Mouse (Mus musculus): ENCODE results near the gene Gpr132. TPM values are rescaled to one million over a fixed set of nuclear protein-coding genes. Genes with fewer than 3 reads are reported as not detected.
"Not testable (repeated sequence)": the region's sequence is repeated elsewhere in the genome, so short reads cannot be mapped to it uniquely, and the experiment has no call there.

Gpr132 gene
- polyA plus RNA-seq, 1 experiment = 15.8 TPM

DNA sequence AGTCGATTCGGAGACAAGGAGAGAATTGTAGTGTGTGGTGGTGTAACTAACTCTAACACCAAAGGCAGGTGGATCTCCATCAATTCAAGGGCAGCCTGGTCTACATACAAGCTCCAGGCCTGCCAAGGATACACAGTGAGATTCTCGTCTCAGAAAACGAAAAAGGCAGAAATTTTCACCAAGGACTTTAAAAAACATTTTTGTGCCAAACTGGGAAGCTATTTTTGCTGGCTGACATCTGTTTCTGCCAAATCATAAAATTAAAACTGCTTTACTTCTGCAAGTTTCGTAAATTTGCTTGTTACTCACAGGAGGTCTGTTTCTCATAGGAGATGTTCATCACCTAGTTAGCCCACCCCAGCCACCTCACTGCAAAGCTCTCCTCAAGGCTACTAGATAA, 42.1 kb downstream of the Gpr132 start:
- no peak overlapping the region for H3K4me3 ChIP-seq (replicated peaks; ENCODE audit: control insufficient read depth, low read depth, low read length)
- peaks cover 10% of the 10 kb centered on the region for H3K4me1 ChIP-seq (ENCODE audit: control insufficient read depth, insufficient read depth, low read length)
- 71% methylated on average over 5 of the region's 5 CpGs for WGBS
- no peak overlapping the region for H3K27ac ChIP-seq (ENCODE audit: control insufficient read depth, insufficient read depth, low read depth, low read length, poor library complexity)
- TF ChIP-seq CTCF (IDR thresholded peaks at IDR 0.05; ENCODE audit: control insufficient read depth, insufficient read depth, low read length) (no peak), POLR2A (IDR thresholded peaks at IDR 0.05; ENCODE audit: borderline replicate concordance, control insufficient read depth, low read depth, low read length) (no peak)

DNA sequence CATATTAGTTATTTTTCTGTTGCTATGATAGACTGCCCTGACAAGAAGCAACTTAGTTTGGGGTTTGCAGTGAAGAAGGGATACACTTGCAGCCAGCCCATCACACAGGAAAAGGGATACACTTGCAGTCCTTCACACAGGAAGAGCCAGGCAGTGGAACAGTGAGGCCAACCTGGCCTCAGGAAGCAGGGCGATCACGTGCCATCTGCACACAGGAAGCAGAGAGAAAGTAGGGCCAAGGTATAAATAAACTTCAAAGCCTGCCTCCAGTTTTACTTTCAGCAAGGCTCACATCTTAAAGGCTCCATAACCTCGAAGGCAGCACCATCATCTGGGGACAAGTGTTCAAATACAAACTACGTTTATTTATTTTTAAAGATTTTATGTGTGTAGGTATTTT, 44.8 kb downstream of the Gpr132 start:
- TF ChIP-seq CTCF (IDR thresholded peaks at IDR 0.05; ENCODE audit: control insufficient read depth, insufficient read depth, low read length) (no peak), POLR2A (IDR thresholded peaks at IDR 0.05; ENCODE audit: borderline replicate concordance, control insufficient read depth, low read depth, low read length) (no peak)
- Histone ChIP-seq H3K27ac (ENCODE audit: control insufficient read depth, insufficient read depth, low read depth, low read length, poor library complexity) (peak overlapping the region; percentile 36; the same call in 1 of the 2 replicates), H3K4me3 (replicated peaks; ENCODE audit: control insufficient read depth, low read depth, low read length) (no peak overlapping the region), H3K4me1 (ENCODE audit: control insufficient read depth, insufficient read depth, low read length) (peaks cover 7% of the 10 kb centered on the region)
- 8% methylated on average over 4 of the region's 4 CpGs for WGBS

DNA sequence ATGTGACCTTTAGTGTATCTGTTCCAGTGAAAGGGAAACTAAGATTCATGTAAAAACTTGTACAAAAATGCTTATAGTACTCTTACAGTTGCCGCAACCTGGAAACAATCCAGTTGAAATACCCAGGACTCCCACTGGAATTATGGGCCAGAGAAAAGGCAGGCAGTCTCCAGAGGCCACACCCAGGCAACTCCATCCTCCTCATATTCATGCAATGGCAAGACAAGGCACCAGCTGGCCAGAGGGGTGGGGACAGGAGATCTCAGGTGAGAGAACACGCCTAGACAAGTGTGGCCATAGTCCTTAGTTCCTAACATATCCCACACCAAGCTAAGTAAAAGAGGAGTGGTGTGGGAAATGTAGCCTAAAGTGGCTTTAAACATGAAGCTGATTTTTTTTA, 45.4 kb downstream of the Gpr132 start:
- no peak for TF ChIP-seq CTCF (IDR thresholded peaks at IDR 0.05; ENCODE audit: control insufficient read depth, insufficient read depth, low read length)
- peaks cover 7% of the 10 kb centered on the region for H3K4me1 ChIP-seq (ENCODE audit: control insufficient read depth, insufficient read depth, low read length)
- 76% methylated on average over 2 of the region's 2 CpGs for WGBS

DNA sequence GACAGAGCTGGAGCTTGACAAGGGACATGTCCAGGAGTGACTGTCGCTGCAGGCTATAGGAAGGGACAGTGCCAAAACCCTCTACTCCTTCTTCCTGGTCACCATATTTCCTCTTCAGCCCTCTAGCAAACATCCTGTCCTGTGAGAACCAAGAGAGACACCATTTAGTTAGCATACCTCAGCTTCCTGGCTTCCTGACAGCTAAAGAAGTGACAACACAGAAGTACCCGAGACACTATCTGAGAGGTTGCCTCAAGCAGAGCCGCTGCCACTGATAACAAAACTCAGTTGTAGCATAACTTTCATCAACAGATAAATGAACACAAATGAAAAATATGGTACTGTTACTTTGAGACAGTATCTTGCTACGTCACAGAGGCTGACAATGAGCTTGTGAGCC, 46.1 kb downstream of the Gpr132 start:
- TF ChIP-seq CTCF (IDR thresholded peaks at IDR 0.05; ENCODE audit: control insufficient read depth, insufficient read depth, low read length) = no peak
- no peak for TF ChIP-seq POLR2A (IDR thresholded peaks at IDR 0.05; ENCODE audit: borderline replicate concordance, control insufficient read depth, low read depth, low read length)
- peaks cover 5% of the 10 kb centered on the region for H3K4me1 ChIP-seq (ENCODE audit: control insufficient read depth, insufficient read depth, low read length)
- H3K4me3 ChIP-seq (replicated peaks; ENCODE audit: control insufficient read depth, low read depth, low read length) = no peak overlapping the region
- peak overlapping the region; percentile 56; the same call in 1 of the 2 replicates for H3K27ac ChIP-seq (ENCODE audit: control insufficient read depth, insufficient read depth, low read depth, low read length, poor library complexity)
- 57% methylated on average over 4 of the region's 4 CpGs for WGBS

More for the DNA sequence above, 45.4 kb downstream of the Gpr132 start:
- H3K27ac ChIP-seq (ENCODE audit: control insufficient read depth, insufficient read depth, low read depth, low read length, poor library complexity) = no peak overlapping the region
- no peak overlapping the region for H3K4me3 ChIP-seq (replicated peaks; ENCODE audit: control insufficient read depth, low read depth, low read length)

DNA sequence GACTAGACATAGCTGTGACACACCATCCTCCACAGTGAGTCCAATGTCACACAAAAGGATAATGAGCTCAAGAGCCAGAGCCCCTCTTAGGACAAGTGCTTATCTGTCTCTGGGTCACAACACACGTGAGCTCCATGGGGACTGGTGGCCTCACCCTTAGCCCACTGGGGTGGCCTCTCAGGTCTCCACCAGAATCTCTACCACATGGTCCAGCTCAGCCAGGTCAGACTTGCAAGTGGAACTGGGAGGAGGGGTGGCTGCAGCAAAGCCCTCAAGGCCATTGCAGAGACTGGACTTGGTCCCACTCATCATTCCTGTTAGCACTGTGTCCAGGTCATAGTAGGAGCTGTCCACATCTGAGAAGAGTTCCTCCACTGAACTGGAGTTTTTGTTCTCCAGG, 46.8 kb downstream of the Gpr132 start:
- Histone ChIP-seq H3K27ac (ENCODE audit: control insufficient read depth, insufficient read depth, low read depth, low read length, poor library complexity) (no peak overlapping the region), H3K4me3 (replicated peaks; ENCODE audit: control insufficient read depth, low read depth, low read length) (no peak overlapping the region), H3K4me1 (ENCODE audit: control insufficient read depth, insufficient read depth, low read length) (peaks cover 5% of the 10 kb centered on the region)
- TF ChIP-seq POLR2A (IDR thresholded peaks at IDR 0.05; ENCODE audit: borderline replicate concordance, control insufficient read depth, low read depth, low read length) (no peak), CTCF (IDR thresholded peaks at IDR 0.05; ENCODE audit: control insufficient read depth, insufficient read depth, low read length) (no peak)
- 48% methylated on average over 1 of the region's 1 CpGs for WGBS

- Histone ChIP-seq H3K4me1 (ENCODE audit: control insufficient read depth, insufficient read depth, low read length) (peaks cover 5% of the 10 kb centered on the region), H3K4me3 (replicated peaks; ENCODE audit: control insufficient read depth, low read depth, low read length) (no peak overlapping the region), H3K27ac (ENCODE audit: control insufficient read depth, insufficient read depth, low read depth, low read length, poor library complexity) (no peak overlapping the region)
- TF ChIP-seq POLR2A (IDR thresholded peaks at IDR 0.05; ENCODE audit: borderline replicate concordance, control insufficient read depth, low read depth, low read length) = no peak
- TF ChIP-seq CTCF (IDR thresholded peaks at IDR 0.05; ENCODE audit: control insufficient read depth, insufficient read depth, low read length) = no peak
- WGBS = 91% methylated on average over 12 of the region's 12 CpGs
These were observed 47.5 kb downstream of the Gpr132 start for GRCm38 (mm10) chr12:112820401-112820999.

DNA sequence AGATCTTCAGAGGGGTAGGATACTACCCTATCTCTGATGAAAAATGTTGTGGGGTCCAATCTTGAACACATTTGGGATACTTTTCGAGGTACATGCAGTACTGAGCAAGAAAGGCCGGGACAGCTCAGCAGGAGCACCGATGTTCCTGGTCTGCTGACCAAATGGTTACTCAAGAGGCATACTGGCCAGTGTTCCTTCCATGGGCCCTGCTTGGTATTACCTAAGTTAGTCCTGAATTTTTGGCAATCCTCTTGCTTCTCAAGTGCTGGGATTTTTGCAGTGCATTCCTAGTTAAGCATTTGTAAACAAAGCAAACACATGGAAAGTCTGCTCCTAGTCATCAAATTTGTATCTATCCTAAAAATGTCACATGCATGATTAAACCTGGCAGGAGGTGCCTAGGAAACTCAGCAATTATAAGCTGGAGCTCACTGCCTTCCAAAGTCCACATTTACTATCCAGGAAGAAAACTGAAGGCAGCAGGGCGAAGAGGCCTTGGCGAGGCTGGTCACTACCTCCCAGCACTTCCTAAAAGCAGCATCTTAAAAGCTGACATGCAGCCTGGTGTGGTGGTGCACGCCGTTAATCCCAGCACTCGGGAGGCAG, 48.9 kb downstream of the Gpr132 start:
- 93% methylated on average over 8 of the region's 8 CpGs for WGBS
- TF ChIP-seq CTCF (IDR thresholded peaks at IDR 0.05; ENCODE audit: control insufficient read depth, insufficient read depth, low read length) = no peak
- no peak for TF ChIP-seq POLR2A (IDR thresholded peaks at IDR 0.05; ENCODE audit: borderline replicate concordance, control insufficient read depth, low read depth, low read length)
- H3K27ac ChIP-seq (ENCODE audit: control insufficient read depth, insufficient read depth, low read depth, low read length, poor library complexity) = no peak overlapping the region
- peaks cover 5% of the 10 kb centered on the region for H3K4me1 ChIP-seq (ENCODE audit: control insufficient read depth, insufficient read depth, low read length)
- no peak overlapping the region for H3K4me3 ChIP-seq (replicated peaks; ENCODE audit: control insufficient read depth, low read depth, low read length)

GRCm38 (mm10) chr12:112816866-112817265, 51.2 kb downstream of the Gpr132 start:
- H3K4me3 ChIP-seq (replicated peaks; ENCODE audit: control insufficient read depth, low read depth, low read length); H3K4me1 ChIP-seq (ENCODE audit: control insufficient read depth, insufficient read depth, low read length); H3K27ac ChIP-seq (ENCODE audit: control insufficient read depth, insufficient read depth, low read depth, low read length, poor library complexity): not testable (repeated sequence)
- 85% methylated on average over 7 of the region's 7 CpGs for WGBS

GRCm38 (mm10) chr12:112816294-112816693, 51.7 kb downstream of the Gpr132 start:
- no peak overlapping the region for H3K27ac ChIP-seq (ENCODE audit: control insufficient read depth, insufficient read depth, low read depth, low read length, poor library complexity)
- no peak overlapping the region for H3K4me3 ChIP-seq (replicated peaks; ENCODE audit: control insufficient read depth, low read depth, low read length)
- 50% methylated on average over 4 of the region's 4 CpGs for WGBS
- TF ChIP-seq CTCF (IDR thresholded peaks at IDR 0.05; ENCODE audit: control insufficient read depth, insufficient read depth, low read length) = peak; percentile 80
- TF ChIP-seq POLR2A (IDR thresholded peaks at IDR 0.05; ENCODE audit: borderline replicate concordance, control insufficient read depth, low read depth, low read length) = no peak
- H3K4me1 ChIP-seq (ENCODE audit: control insufficient read depth, insufficient read depth, low read length) = no peaks in the 10 kb centered on the region

All from bone marrow, adult 2 months (tissue).